Mouse (Mus musculus): ENCODE results near the gene Fiz1.

Fiz1 gene

DNA sequence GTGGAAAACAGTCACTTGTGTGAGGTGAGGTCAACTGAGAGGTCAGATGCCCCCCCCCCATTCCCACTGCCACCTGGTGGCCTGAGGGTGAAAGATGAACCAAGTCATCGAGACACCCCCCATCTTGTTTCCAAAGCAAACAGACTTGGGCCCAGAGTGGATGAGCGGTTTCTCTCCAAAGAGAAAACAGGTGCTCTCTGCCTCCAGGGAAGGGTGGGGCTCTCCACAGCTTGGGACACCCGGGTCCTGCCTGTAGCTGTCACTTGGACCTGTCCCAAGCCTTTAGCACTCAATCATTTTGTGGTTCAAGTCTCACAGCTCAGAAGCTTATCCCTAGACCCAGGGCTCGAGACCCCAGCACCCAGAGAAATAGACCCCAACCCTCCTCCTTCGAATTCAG lies 51.0 kb downstream of the Fiz1 start:
- in situ Hi-C loops (cut with MboI, MseI): no loop called here

DNA sequence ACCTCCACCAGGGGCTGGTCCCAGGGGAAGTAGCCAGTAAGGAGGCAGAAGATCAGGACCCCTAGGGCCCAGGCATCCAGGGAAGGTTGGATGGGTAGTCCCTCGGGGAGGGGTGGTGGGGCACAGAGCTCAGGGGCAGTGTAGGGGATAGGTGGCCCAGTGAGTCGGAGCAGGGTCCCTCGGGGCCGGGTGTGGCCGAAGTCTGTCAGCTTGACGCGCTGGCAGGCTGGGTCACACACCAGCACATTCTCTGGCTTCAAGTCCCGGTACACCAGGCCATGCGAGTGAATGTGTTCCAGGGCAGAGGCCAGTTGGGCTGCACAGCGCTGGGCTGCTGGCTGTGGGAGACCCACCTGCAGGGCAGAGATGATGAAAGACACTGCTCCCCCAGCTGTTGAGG lies 57.1 kb downstream of the Fiz1 start:
- in situ Hi-C loops (cut with MboI, MseI): no loop called here

Measured in T-helper 17 cell (primary cell).